Mouse (Mus musculus): ENCODE measurements around the gene Serp2. TPM values are rescaled to one million over a fixed set of nuclear protein-coding genes. Genes with fewer than 3 reads are reported as not detected.

Serp2 gene
- polyA plus RNA-seq, 1 experiment from 2014 or later = 125 TPM

DNA sequence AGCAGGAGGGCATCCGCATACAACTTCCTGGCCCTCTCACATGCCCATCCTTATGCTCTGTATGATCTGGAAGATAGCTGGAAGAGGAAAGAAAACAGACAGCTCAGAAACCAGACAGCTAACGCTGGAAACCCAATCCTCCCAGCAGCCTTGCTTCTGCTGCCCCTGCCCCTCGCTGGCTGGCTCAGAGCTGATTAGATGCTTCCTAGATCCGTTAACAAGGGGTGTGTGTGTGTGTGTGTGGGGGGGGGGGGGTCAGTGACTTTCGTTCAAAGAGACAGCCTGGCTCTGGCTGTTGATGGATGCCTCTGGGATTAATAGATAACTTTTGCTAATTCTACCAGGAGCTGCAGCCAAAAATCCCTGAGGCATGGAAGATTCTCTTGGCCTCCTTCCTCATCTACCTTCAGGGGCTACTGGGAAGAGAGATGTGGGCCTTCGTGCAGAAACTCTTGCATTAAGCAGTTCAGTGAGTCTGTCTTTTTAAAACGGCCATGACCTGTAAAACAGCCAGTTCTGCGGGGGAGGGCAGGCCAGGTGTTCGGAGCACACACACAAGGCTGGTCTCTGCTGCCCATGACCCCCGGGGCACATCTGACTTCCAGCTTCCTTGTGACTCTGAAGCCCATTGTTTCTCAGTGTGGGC, 23.4 kb downstream of the Serp2 start:
- Histone ChIP-seq H3K27me3 (no peaks in the 10 kb centered on the region), H3K27ac (replicated peaks) (peak overlapping the region; percentile 58), H3K4me2 (replicated peaks) (peak overlapping the region; percentile 43), H3K36me3 (no peaks in the 10 kb centered on the region), H3K4me3 (peak overlapping the region; percentile 21; the same call in 1 of the 2 replicates), H3K9me3 (no peaks in the 10 kb centered on the region), H3K9ac (replicated peaks) (peak overlapping the region; percentile 34), H3K4me1 (peaks cover 12% of the 10 kb centered on the region)
- ATAC-seq (replicated peaks) = peak; percentile 36; the same call in 1 of the 2 replicates
- WGBS = 20% methylated on average over 10 of the region's 10 CpGs

DNA sequence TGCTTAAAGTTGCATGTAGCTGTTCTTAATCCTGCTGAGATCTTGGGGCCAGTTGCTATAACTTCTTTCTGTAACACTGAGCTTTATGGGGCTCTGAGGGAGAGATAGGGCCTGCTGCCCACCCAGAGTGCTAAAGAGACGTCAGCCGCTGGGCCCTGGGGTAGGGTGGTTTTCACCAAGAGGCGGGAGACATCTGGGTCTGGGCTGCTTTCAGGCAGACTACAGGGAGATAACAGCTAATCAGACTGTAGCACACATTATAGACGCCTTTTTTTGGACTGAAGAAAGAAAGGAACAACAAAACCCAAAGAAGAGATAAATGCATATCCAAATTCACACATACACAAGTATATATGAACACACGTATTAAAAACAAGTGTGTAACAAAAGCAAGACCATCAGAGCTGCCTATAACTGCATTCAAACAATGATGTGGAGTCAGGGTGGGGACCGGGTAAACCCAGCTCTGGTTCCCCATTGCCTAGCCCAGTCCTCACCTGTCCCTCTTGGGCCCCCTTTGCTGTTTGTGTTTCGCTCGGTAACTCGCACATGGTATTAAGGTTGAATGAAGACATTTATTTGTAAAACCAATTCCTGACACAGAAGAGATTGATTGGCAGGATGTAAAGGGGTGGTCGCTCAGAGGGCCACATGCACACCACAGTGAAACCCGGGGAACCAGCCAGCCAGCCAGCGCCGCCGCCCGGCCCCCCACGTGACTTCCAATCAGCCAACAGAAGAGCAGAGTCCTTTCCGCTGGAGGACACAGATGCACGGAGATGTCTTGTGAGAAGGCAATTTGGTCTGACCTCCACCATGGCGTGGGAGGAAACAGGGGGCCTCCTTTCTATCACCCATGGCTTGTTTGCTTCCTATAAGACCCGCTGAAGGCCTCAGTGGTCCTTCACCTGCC, 24.2 kb downstream of the Serp2 start:
- Histone ChIP-seq H3K9ac (replicated peaks) (peak overlapping the region; percentile 34), H3K36me3 (no peaks in the 10 kb centered on the region), H3K4me3 (peak overlapping the region; percentile 21; the same call in 1 of the 2 replicates), H3K27me3 (no peaks in the 10 kb centered on the region), H3K9me3 (no peaks in the 10 kb centered on the region), H3K4me2 (replicated peaks) (peak overlapping the region; percentile 43), H3K4me1 (peaks cover 12% of the 10 kb centered on the region), H3K27ac (replicated peaks) (peak overlapping the region; percentile 58)
- ATAC-seq (replicated peaks) = peak; percentile 78
- WGBS = 52% methylated on average over 20 of the region's 20 CpGs

DNA sequence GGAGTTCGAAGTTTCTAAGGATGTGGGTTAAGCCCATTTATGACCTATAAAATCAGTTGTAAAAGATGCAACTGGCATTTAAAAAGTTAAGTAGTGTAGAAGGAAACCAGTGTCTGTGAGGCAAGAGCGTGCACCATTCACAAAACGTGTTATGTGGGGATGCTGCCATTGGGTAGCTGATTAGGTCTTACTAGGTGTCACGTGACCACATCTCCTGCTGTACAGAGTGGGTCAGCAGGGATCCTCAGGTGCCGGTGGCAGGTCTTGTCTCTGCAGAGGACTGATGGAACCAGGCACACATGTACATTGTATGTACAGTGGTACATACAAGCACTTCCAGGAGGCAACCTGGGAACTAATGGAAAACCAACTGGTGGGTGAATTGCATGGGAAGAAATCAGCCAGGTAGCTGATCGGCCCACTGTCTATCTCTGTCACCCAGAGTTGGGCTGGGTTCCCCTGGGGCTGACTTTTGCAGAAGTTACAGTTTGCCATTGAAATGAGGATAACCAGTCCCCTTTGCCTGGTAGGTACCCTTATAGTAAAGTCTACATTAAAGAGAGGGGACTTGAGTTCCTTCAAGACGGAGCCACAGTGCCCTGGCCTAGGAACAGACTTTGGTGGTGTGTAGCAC, 25.5 kb downstream of the Serp2 start:
- ATAC-seq (replicated peaks) = no peak

DNA sequence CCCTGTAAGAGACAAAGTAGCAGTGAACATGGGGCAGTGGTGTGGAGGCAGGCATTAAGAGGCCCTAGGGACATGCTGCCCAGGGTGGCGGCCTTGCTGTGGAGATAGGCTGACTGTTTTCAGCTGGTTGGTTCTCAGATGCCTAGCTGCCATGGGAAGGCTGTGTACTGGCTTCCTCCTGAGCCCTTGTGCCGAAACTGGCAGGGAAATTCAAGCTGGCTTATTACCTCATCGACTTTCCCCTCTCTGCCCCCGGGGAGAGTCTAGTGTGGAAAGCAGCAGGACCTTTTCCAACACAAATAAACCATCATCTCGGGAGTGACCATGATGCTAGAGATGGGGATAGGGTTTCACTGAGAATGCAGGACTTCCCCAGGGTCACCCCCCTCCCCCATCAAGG, 28.0 kb downstream of the Serp2 start:
- Histone ChIP-seq H3K9me3 (no peaks in the 10 kb centered on the region), H3K4me3 (no peak overlapping the region), H3K36me3 (no peaks in the 10 kb centered on the region), H3K27me3 (no peaks in the 10 kb centered on the region), H3K4me1 (peaks cover 12% of the 10 kb centered on the region), H3K4me2 (replicated peaks) (no peak overlapping the region), H3K27ac (replicated peaks) (no peak overlapping the region), H3K9ac (replicated peaks) (no peak overlapping the region)
- ATAC-seq (replicated peaks) = no peak
- 45% methylated on average over 5 of the region's 5 CpGs for WGBS

More for the DNA sequence above, 25.5 kb downstream of the Serp2 start:
- Histone ChIP-seq H3K9me3 (no peaks in the 10 kb centered on the region), H3K27ac (replicated peaks) (no peak overlapping the region), H3K36me3 (no peaks in the 10 kb centered on the region), H3K4me3 (no peak overlapping the region), H3K4me2 (replicated peaks) (no peak overlapping the region), H3K27me3 (no peaks in the 10 kb centered on the region), H3K9ac (replicated peaks) (no peak overlapping the region), H3K4me1 (peaks cover 12% of the 10 kb centered on the region)
- WGBS = 93% methylated on average over 7 of the region's 7 CpGs

GRCm38 (mm10) chr14:76527758-76528313, 28.9 kb downstream of the Serp2 start:
- Histone ChIP-seq H3K4me3 (no peak overlapping the region), H3K27ac (replicated peaks) (no peak overlapping the region), H3K27me3 (no peaks in the 10 kb centered on the region), H3K4me1 (peaks cover 4% of the 10 kb centered on the region), H3K9ac (replicated peaks) (no peak overlapping the region), H3K4me2 (replicated peaks) (no peak overlapping the region), H3K36me3 (no peaks in the 10 kb centered on the region), H3K9me3 (no peaks in the 10 kb centered on the region)
- WGBS = 79% methylated on average over 9 of the region's 9 CpGs
- ATAC-seq (replicated peaks) = no peak

DNA sequence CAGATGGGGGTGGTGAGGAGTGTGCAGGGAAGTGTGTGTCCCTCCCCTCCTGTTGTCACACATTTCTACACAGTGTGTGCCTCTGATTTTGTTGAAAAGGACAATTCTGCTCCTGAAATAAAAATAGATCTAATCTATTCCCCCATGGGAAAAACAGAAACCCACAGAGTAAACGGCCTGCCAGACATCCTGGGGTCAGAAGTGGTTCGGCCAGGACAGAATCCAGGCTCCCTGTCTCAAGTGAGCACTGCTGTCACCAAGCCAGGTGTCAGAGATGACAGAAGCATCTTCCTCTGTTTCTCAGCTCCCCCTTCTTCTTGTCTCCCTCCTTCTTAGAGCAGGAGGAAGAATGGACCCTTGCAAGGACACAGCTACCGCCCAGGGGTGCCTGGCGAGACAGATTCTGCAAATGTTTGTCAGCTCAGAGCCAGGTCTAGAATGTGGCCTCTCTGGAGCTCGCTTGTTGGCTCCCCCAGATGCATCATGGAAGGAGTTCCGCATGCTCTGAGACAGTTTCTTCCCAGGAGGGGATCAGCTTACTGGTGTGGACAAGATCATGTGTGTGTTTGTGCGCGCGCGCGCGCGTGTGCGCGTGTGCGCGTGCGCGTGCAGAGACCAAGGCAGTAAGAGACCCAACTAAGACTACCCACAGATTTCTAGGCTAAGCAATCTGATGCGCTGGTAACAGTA, 29.5 kb downstream of the Serp2 start:
- Histone ChIP-seq H3K9ac (replicated peaks) (no peak overlapping the region), H3K4me3 (no peak overlapping the region), H3K27ac (replicated peaks) (no peak overlapping the region), H3K27me3 (no peaks in the 10 kb centered on the region), H3K9me3 (no peaks in the 10 kb centered on the region), H3K4me2 (replicated peaks) (no peak overlapping the region), H3K4me1 (no peaks in the 10 kb centered on the region; the same call in 1 of the 2 replicates), H3K36me3 (no peaks in the 10 kb centered on the region)
- 95% methylated on average over 20 of the region's 20 CpGs for WGBS
- no peak for ATAC-seq (replicated peaks)

GRCm38 (mm10) chr14:76526467-76526866, 30.2 kb downstream of the Serp2 start:
- WGBS = 91% methylated on average over 6 of the region's 6 CpGs
- Histone ChIP-seq H3K27me3 (no peaks in the 10 kb centered on the region), H3K4me1 (no peaks in the 10 kb centered on the region), H3K9ac (replicated peaks) (no peak overlapping the region), H3K27ac (replicated peaks) (no peak overlapping the region), H3K36me3 (no peaks in the 10 kb centered on the region), H3K4me3 (no peak overlapping the region), H3K4me2 (replicated peaks) (no peak overlapping the region), H3K9me3 (no peaks in the 10 kb centered on the region)
- no peak for ATAC-seq (replicated peaks)

- Histone ChIP-seq H3K36me3 (no peaks in the 10 kb centered on the region), H3K9me3 (no peaks in the 10 kb centered on the region), H3K4me2 (replicated peaks) (no peak overlapping the region), H3K27ac (replicated peaks) (no peak overlapping the region), H3K27me3 (no peaks in the 10 kb centered on the region), H3K4me1 (no peaks in the 10 kb centered on the region), H3K9ac (replicated peaks) (no peak overlapping the region), H3K4me3 (no peak overlapping the region)
- no peak for ATAC-seq (replicated peaks)
- 89% methylated on average over 1 of the region's 1 CpGs for WGBS
Measured at GRCm38 (mm10) chr14:76523344-76523743, 33.3 kb downstream of the Serp2 start.

DNA sequence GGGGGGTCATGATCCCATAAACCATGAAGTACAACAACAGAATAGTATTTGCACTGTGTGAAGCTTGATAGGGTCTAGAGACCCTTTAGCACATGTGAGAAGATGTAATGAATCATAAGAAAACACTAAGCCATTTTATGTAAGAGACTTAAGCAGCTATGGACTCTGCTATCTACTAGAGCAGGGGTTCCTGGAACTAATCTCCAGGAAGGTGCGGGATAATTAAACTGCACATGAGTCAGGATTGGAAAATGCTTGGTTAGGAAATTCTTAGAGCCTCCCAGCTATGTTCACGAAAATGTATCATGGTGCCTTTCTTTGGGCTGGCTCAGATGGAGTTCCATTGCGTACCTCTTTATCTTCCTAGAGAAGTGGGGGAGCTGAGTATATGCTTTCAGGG, 35.4 kb downstream of the Serp2 start:
- Histone ChIP-seq H3K9ac (replicated peaks) (no peak overlapping the region), H3K4me2 (replicated peaks) (no peak overlapping the region), H3K27me3 (no peaks in the 10 kb centered on the region), H3K36me3 (no peaks in the 10 kb centered on the region), H3K27ac (replicated peaks) (no peak overlapping the region), H3K4me3 (no peak overlapping the region), H3K9me3 (no peaks in the 10 kb centered on the region), H3K4me1 (no peaks in the 10 kb centered on the region)
- ATAC-seq (replicated peaks) = no peak
- 98% methylated on average over 3 of the region's 3 CpGs for WGBS

GRCm38 (mm10) chr14:76520606-76521005, 36.1 kb downstream of the Serp2 start:
- H3K4me2 ChIP-seq (replicated peaks) = no peak overlapping the region
- H3K9me3 ChIP-seq = no peaks in the 10 kb centered on the region
- WGBS = 70% methylated on average over 4 of the region's 4 CpGs
- no peaks in the 10 kb centered on the region for H3K36me3 ChIP-seq
- H3K27me3 ChIP-seq = no peaks in the 10 kb centered on the region
- ATAC-seq (replicated peaks) = no peak
- H3K4me3 ChIP-seq = no peak overlapping the region
- no peak overlapping the region for H3K9ac ChIP-seq (replicated peaks)
- H3K27ac ChIP-seq (replicated peaks) = no peak overlapping the region
- no peaks in the 10 kb centered on the region for H3K4me1 ChIP-seq

GRCm38 (mm10) chr14:76518217-76518616, 38.5 kb downstream of the Serp2 start:
- Histone ChIP-seq H3K9me3 (no peaks in the 10 kb centered on the region), H3K27ac (replicated peaks) (no peak overlapping the region), H3K4me1 (peaks cover 8% of the 10 kb centered on the region), H3K36me3 (no peaks in the 10 kb centered on the region), H3K4me2 (replicated peaks) (no peak overlapping the region), H3K9ac (replicated peaks) (no peak overlapping the region), H3K4me3 (no peak overlapping the region), H3K27me3 (no peaks in the 10 kb centered on the region)
- 91% methylated on average over 5 of the region's 5 CpGs for WGBS
- no peak for ATAC-seq (replicated peaks)

All from forebrain, embryonic 15.5 days (tissue).